Mouse (Mus musculus) layer of hippocampus, adult 2 months (tissue): ENCODE results near the gene Ctsc. TPM values are rescaled to one million over a fixed set of nuclear protein-coding genes. Genes with fewer than 3 reads are reported as not detected.

Experiments used
- DNase-seq, 2 experiments: peaks; one replicate each; pipeline ENCODE4 v3.0.0; 2022; ENCODE audit warnings: low spot score in 2 of 2
- H3K27ac ChIP-seq: fragments of 200-600 bp; 2 replicates; pipeline ENCODE4 v1.8.1; 2022
- H3K4me3 ChIP-seq: fragments of 200-600 bp; 2 replicates; pipeline ENCODE4 v1.8.1; 2022; ENCODE audit warnings: mild to moderate bottlenecking
- CTCF ChIP-seq: fragments of 200-600 bp; conservative IDR thresholded peaks from 2 replicates; pipeline ENCODE4 v1.8.1; 2022; ENCODE audit warnings: antibody characterized with exemption, mild to moderate bottlenecking, moderate library complexity
- total RNA-seq, 2 experiments: library from RNA; stranded (reverse); gene quantifications; 2 replicates each; pipeline ENCODE4 v1.2.3; 2021

Ctsc gene
- total RNA-seq, 2 experiments from 2014 or later, result 13.2 to 15.3 TPM

GRCm38 (mm10) chr7:88316408-88316807, 38.5 kb downstream of the Ctsc start:
- H3K27ac ChIP-seq, result no peak overlapping the region
- DNase-seq, result no peak

DNA sequence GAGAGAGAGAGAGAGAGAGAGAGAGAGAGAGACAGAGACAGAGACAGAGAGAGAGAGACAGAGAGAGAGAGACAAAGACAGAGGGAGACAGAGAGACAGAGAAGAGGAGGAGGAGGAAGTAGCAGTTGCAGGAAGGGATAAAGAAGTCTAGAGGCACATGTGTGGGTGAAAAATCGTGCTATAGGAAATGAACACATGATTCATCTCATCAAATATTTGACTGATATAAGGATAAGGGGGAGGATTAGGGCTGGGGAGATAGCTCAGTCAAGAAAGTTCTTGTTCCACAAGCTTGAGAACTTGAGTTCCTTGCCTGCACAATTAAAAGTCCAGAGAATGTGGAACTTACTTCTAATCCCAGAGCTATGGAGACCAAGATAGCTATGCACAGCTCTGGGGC, 40.6 kb downstream of the Ctsc start:
- DNase-seq, result no peak
- TF ChIP-seq CTCF, result no peak
- Histone ChIP-seq H3K4me3 (no peak overlapping the region), H3K27ac (no peak overlapping the region)

More at GRCm38 (mm10) chr7:88316408-88316807, 38.5 kb downstream of the Ctsc start:
- no peak overlapping the region for H3K4me3 ChIP-seq
- TF ChIP-seq CTCF, result no peak

GRCm38 (mm10) chr7:88318904-88319303, 41.0 kb downstream of the Ctsc start:
- no peak for DNase-seq
- H3K27ac ChIP-seq, result no peak overlapping the region
- TF ChIP-seq CTCF, result no peak
- no peak overlapping the region for H3K4me3 ChIP-seq

DNA sequence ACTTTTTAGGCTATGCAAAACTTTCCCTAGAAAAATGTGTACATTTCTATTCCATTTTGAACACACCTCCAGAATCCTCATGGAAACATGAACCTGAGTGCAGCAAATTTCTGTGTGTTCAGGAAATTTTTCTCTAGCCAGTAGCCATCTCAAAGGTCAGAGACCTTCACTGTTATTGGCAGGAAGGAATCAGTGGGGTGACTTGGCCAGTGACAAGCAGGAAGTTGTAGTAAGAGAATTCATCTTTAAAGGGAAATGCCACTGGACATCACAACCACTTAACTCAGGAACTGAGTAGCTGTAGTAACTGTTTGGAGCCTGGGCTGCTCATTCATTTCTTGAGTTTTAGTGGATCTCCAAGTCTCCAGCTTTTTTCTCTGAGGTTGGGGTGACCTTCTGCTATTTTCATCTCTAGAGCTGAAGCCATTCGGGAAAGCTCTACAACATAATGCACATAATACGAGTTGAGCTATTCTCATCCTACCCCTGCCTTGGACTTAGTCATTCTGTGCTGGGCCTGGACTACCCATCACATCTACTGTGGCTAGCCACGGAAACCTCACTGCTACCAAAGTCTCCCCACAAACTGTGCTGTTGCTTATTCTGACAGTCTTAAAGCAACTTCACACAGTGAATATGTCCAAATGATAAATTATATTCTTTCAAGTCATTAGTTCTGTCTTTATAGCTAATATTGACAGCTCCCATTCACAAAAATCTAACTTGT, 41.7 kb downstream of the Ctsc start:
- Histone ChIP-seq H3K4me3 (no peak overlapping the region), H3K27ac (no peak overlapping the region)
- TF ChIP-seq CTCF, result no peak
- DNase-seq, result no peak

GRCm38 (mm10) chr7:88320628-88321336, 42.9 kb downstream of the Ctsc start:
- peak; percentile 47 to 55 for DNase-seq
- no peak for TF ChIP-seq CTCF
- no peak overlapping the region for H3K27ac ChIP-seq
- no peak overlapping the region; the same call in 1 of the 2 replicates for H3K4me3 ChIP-seq

GRCm38 (mm10) chr7:88322431-88322830, 44.5 kb downstream of the Ctsc start:
- no peak for TF ChIP-seq CTCF
- no peak overlapping the region for H3K27ac ChIP-seq
- H3K4me3 ChIP-seq, result no peak overlapping the region
- DNase-seq, result no peak

GRCm38 (mm10) chr7:88327495-88327894, 49.6 kb downstream of the Ctsc start:
- Histone ChIP-seq H3K4me3 (no peak overlapping the region), H3K27ac (no peak overlapping the region)
- no peak for DNase-seq
- no peak for TF ChIP-seq CTCF

GRCm38 (mm10) chr7:88343828-88344227, 65.9 kb downstream of the Ctsc start:
- TF ChIP-seq CTCF, result peak; percentile 74
- H3K4me3 ChIP-seq, result no peak overlapping the region
- DNase-seq, result no peak
- H3K27ac ChIP-seq, result no peak overlapping the region

DNA sequence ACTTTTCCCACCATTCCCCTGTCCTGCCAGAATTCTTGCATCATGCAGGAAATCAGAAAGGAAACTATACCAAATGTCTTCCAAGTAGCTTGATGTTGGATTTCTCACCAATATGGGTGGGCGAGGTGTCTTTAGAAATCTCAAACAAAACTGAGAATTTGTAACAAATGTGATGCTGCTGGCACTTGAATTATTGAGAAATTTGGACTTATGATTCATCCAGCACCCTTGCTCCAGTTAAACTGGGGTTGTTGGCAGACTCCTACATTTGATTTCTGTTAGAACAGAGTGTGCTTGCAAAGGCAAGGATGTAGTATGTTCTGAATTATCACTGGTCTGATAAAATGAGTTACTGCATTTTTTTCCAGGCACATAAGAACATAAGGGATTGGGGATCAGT, 68.2 kb downstream of the Ctsc start:
- peak overlapping the region; percentile 64 for H3K27ac ChIP-seq
- TF ChIP-seq CTCF, result no peak
- no peak overlapping the region for H3K4me3 ChIP-seq
- DNase-seq, result peak in 1 of 2 experiments; percentile 63

DNA sequence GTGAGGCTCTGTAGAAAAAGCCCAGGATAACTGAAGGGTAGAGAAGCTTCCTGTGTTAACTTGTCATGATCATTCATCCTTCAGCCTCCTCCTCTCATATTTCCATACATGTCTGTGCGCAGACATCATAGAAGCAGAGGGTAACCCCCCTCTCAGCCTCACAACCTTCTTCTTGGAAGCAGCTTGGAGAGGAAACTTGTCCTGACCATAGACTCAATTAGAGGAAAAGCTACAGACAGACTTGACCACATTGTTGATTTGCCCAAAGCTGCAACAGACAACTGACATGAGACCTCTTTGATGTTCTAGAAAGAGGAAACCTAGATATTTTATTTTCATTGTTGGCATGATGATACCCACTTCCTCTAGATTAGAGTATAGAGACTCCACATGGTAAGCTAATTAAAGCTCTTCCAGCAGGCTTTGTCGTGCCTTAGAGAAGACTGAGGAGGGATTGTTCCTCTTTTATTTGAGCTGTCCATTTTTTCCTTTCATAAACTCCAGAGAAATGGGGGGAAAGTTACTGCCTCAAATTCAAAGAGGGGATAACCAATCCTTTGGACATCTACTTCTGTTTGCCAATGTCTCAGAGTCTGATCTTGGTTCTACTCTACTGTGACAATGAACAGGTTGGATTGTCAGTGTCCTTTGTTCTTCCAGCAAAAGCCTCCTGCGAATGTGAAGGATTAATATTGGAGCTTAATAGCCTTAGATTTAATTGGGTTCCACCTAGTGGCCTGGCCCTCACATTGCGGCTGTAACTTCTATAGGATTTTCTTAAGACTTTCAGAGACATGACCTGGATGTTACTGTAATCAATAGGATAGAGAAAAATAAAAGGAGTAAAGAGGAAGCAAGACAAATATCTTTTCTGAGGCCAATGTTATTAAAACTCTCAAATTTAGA, 79.2 kb downstream of the Ctsc start:
- Histone ChIP-seq H3K4me3 (no peak overlapping the region), H3K27ac (no peak overlapping the region)
- TF ChIP-seq CTCF, result peak; percentile 87
- peak in 1 of 2 experiments; percentile 27 for DNase-seq

DNA sequence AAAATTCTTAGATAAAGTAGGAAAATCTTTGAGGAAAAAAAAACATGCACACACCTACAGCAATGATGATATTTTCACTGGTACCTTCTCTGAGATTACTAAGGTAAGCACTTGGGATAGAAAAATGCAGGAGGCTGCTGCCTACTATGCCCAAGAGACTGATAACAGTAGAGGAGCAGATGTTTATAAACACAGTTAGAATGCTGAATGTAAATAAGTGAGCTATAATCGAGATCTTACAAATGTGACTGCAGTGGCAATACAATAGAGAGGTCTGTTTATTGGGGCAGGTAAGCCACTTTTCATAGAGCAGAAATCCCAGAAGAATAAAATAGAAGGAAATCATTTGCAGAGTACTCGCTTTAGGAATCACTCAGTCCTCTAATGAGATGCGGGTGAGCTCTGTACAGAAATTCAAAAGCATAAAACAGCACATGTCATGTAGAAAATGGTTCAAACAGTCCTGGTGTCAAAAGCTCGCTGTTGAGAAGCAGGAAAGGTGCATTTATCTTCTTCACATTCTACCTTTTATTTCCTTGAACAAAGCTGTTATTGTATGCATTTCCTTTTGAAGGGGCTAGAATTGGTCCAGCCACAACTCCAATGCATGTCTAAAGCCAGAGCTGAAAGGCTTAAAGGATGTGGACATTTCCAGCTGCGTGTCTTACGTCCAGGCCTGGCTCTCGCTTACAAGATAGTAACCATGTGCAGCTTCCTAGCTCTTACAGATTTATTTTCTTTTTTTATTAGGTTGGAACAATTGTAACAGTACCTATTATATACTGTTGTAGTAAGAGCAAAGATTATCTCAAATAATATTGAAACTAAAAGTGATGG, 80.4 kb downstream of the Ctsc start:
- TF ChIP-seq CTCF, result no peak
- H3K4me3 ChIP-seq, result no peak overlapping the region
- DNase-seq, result no peak
- no peak overlapping the region for H3K27ac ChIP-seq

Other genes starting within 250 kb of the Ctsc start
- gene Rab38, start 152.2 kb downstream of the Ctsc start, total RNA-seq, result 1 to 10 TPM; 1.5 to 2.0 TPM